Mouse (Mus musculus): ENCODE measurements around the gene Tax1bp3. TPM values are rescaled to one million over a fixed set of nuclear protein-coding genes. Genes with fewer than 3 reads are reported as not detected.
A peak's percentile ranks its signal among the peaks of the same experiment; 100 is the strongest.

Tax1bp3 gene
- total RNA-seq (2021): 10 to 100 TPM in 1 of 2 experiments, 1 to 10 TPM in 1; 9.3 to 10.5 TPM
- long read RNA-seq, experiment 1, partial matches to known transcripts: 1 of 6 reads
- long read RNA-seq, experiment 1, other reads (novel, unspliced or antisense): 1 of 6 reads
- long read RNA-seq, experiment 2, transcript Tax1bp3-201 (4 exons, 1,523 nt): major isoform, 10 of 12 reads
- long read RNA-seq, experiment 2, partial matches to known transcripts: 0 of 12 reads
- long read RNA-seq, experiment 2, other reads (novel, unspliced or antisense): 2 of 12 reads

DNA sequence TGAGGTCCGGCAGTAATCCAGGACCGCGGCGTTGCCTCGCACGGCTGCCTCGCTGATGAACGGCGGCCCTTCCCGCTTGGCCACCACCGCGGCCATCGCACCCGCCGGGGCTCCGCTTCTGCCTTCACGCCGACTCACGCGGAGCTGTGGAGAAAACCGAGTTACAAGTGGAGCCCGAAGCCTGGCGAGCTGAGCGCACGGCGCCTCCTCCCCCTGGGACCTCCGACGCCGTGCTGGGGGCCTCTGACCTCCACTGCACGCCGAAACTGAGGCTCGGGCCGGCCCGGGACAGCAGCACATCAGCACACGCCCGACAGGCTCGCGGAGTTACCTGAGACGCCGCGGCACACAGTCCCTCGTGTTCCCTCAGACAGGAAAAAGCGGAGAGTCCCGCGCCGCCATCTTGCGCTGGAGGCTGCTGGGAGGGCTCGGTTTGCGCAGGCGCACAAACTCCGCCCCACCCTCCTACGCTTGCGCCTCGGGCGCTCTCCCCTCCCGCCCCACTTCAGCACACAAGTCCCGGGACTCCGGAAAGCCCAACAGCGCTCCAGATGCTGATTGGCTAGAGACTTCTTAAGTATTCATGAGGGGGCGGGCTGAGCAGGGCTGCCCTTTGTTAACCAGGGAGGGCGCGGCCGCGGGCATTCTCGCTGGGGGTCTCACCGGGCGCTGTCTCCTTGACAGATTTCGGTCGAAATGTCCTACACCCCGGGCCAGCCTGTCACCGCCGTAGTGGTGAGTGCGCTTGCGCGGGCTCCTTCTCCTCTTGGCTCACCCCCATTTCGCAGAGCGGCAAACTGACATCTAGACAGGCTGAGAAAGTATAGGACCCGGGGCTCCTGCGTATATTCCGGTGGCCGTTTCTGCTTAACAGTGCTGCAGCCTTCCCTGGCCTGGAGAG lies at the start of gene Tax1bp3, which contains the start of gene Emc6:
TSS of gene Tax1bp3 (plus strand) at position 476 of the 901 bp plus-strand sequence.
TSS of gene Emc6 (minus strand) at position 430 of the 901 bp plus-strand sequence.
- peak; percentile 89 to 95 for DNase-seq
- intact Hi-C loops (cut with DNase I): no loop called here

DNA sequence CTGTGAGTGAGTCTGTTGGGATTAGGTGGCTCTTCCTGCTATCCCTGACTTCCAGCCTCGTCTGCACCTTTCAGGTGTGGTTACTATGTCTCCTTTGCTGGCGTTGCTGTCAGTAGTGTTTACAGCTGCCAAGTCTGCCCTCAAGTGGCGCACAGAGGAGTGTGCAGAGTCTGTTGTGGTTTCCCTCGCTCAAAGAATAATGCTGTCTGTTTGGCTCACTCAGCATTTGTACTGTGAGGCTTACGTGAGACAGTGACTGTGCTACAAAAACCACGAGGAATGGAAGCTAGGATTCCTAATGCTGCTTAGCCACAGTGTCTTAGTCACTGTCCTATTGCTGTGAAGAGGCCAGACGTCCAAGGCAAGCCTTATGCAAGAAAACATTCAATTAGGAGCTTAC lies 45.9 kb upstream of the Tax1bp3 start:
- no peak for DNase-seq
- intact Hi-C loops (cut with DNase I): no loop called here

DNA sequence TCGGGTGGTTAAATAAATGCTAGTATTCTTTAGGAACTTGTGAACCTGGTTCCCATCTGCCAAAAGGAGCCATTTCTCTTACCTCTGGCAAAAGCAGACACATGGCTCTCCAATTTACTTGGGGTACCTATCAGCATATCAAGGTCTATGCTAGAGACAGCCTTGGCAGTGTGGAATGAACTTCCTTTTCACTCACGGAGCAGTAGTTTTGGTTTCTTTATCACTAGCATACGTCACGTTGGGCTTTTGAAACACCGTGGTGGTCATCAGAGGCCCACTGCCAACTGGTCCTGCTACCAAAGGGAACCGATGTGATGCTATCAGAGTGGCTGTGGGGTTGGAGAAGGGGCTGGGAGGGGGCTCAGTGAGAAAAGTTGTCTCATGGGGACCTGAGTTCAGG lies 43.9 kb upstream of the Tax1bp3 start:
- no peak for DNase-seq
- intact Hi-C loops (cut with DNase I): no loop called here

DNA sequence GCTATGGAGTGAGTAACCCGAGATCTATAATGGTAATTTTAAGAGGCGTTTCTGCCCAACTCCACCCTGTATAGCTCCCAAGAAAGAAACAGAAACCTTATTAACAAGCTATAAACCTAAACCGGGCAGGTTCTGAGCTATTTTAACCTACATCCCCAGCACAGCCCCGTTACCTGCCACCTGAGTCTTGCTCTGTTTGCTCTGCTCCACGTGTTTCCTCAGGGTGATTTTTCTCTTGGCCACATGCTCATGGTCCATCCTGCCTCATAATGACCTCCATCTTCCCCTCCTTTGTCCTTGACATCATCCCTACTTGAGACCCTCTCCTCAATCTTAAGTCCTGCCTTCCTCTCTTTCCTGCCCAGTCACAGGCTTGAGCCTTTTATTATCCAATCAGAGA lies 42.7 kb upstream of the Tax1bp3 start:
- DNase-seq: no peak
- intact Hi-C loops (cut with DNase I): no loop called here

DNA sequence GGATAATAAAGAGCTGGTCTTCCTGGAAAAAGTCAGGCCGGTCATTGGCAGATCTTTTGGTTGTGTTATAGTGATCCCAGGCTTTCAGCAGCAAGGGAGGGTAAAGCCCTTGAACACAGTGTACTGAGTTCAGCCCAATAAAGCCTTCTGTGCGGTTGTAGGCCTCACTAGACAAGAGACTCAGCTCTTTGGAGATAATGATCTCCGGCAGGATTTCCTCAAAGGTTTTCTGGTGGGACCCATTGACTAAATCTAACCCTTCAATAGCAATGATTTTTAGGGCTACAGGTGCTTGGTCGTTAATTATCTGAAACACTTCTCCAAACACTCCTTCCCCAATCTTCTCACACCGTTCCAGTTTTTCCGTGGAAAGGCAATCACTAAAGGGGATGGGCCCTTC lies 40.3 kb upstream of the Tax1bp3 start:
- no peak for DNase-seq
- intact Hi-C loops (cut with DNase I): no loop called here

DNA sequence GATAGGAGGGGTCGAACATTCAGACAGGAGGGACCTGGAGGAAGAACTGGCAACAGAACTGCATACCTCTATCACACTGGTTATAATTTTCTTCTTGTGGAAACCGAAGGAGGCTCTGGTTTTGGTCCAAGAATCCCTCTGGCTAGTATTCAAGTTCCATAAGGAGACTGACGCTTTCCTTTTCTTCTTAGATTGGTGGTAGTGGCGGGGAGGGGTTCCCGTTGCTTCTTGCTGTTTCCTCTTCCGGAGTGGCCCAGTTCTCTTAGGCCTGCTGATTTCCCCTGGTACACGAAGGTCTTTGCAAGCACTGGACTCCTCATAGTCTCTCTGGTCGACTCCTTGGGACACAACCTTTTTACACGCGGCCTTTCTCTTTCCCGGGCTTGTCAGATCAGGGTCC lies 39.8 kb upstream of the Tax1bp3 start:
- DNase-seq: no peak
- intact Hi-C loops (cut with DNase I): no loop called here

DNA sequence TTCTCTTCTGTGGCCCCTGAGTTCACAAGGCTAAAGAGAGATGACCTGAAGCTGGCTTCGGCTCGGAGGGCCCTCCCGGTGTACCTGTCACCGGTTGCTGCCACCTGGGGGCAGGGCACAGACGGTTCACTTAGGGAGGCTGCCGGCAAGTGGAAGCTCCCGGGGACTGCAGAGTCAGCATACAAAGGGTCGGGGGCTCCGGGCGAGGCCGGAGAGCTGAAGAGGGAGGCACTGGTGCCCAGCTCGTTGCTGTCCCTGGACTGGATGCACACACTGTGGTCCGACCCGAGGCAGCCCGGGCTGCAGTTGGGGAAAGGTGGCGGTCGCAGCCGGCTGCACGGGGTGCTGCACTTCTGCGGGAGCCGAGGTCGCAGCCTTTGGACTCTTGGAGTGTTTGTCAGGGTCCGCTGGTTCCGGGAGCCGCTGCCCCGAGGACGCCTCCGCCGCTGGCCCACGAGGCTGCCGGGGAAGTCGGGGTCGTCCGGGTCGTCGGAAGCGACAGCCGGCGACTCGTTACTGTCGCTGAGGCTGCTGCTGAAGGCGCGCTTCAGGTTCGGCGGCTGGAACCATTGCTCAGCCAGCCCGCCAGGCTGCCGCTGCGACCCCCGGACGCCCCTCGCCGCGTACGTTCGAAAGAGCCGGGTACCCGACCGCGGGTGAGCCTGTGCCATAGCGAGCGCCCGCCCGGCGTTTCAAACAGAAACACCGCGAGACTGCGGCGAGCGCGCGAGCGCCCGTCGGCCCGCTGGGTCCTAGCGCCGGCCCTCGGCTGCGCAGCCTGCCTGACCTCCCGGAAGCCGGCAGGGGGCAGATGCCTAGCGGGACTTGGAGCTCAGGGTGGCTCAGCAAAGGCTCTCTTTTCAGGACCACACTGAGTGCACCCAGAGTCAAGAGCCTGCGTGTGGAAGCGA lies 39.0 kb upstream of the Tax1bp3 start, which contains the start of gene Haspin:
TSS of gene Haspin (minus strand) at position 704 of the 911 bp plus-strand sequence.
- intact Hi-C loops (cut with DNase I): loop anchor here (2.0 kb wide), 2 partner anchors 23 to 31 kb away; partner anchors contain the start of gene P2rx5
- peak; percentile 85 to 86 for DNase-seq

DNA sequence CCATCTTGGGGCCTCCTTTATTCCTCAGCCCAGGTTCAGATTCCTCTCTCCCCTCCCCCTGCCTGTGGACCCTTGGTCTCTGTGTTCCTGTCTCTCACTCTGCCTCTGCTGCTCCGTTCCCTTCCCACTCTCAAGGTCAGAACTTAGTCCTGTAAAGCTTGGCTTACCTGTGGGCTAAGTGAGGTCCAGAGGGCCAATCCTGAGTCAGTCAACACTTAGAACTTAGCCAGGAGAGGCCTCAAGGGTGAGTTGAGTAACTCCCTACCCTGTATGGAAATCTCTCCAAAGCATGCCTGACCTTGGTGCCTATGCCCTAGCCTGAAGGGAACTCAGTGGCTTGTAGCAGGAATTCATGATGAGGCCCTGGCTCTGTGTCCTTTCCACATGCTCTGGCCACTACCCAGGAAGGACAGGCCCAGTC lies 32.6 kb upstream of the Tax1bp3 start:
- intact Hi-C loops (cut with DNase I): no loop called here
- no peak for DNase-seq

DNA sequence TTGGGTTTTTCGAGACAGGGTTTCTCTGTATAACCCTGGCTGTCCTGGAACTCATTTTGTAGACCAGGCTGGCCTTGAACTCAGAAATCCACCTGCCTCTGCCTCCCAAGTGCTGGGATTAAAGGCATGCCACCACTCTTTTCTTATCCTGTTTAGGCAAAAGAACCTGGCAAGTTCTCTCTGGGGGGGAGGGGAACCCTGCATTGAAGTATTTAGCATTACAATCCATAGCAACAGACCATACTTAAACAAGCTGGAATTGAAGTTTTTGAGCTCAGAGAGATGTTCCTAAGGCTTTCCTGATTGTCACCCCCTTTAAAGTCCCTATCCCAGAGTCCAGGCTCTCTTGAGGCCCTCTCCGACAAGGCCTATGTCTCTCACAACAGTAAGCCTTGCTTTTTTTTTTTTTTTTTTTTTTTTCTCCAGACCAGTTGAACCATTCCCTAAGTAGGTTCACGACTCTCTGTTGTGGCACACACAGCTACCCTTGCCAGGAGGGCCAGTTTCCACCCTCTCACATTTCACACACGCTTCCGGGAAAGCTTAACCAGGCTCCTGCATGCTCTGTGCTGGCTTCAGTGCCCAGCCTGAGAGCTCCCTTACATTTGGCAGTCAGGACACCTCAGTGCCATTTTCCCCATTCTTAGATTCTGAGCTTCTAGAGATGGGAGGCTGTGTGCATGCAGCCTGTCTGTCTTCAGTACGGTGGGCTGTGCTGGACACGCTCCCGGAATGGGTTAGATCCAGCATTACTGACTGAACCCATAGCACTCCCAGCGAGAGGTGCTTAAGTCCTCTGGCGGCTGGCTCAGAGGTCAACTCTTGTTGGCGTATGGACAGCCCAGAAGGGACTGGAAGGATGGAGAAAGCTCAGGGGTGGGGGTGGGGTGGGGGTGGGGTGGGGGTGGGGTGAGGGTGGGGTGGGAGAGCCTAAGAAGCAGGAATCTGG lies 30.6 kb upstream of the Tax1bp3 start:
- no peak for DNase-seq
- intact Hi-C loops (cut with DNase I): no loop called here

DNA sequence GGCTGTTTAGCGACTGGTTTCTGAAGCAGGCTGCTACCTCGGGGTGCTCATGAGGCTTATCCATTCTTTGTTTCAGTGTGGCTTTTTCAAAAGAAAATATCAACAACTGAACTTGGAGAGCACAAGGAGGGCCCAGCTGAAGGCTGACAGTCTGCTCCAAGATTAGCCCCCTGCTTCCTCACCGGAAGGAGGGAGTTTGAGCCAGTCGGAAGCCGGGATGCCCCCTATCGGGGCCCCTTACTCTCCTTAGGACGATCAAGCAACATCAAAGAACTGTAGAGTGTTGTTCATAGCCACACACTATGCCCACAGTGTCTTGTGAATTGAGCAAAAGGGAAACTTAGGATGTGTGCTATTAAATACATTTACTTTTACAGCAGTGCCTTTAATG lies 29.9 kb upstream of the Tax1bp3 start:
- no peak for DNase-seq
- intact Hi-C loops (cut with DNase I): no loop called here

DNA sequence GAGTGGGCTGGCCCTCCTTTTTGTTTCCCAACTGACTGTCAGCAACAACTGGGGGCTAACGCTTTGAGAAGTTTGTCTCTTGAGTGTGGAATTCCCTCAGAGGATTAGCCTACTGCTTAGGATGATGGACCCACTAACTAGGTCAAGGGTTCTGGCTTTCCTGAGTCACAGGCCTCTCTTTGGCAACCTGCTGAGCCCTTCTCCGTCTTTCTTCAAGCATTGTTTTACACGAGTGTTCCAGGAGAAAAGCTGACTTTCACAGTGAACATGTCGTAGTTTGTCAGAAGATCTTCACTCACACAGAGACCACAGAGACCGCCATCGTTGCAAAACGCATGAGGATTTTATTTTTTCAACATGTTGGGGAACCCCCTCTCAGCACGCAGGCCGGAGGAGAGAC lies 28.7 kb upstream of the Tax1bp3 start:
- intact Hi-C loops (cut with DNase I): no loop called here
- DNase-seq: no peak

DNA sequence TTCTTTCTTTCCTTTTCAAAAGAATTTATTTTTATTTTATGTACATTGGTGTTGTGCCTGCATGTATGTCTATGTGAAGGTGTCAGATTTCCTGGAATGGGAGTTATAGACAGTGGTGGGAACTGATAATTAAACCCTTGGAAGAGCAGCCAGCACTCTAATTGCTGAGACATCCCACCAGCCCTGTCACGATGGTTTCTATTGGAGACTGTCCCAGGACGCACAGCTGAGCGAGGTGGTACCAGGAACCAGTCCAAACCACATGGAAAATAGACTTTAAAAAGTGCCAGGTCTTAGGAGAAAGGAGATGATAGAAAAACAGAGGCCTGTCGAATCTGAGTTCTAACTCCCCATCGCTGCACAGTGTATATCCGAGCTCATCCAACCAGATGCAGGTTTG lies 21.8 kb upstream of the Tax1bp3 start:
- intact Hi-C loops (cut with DNase I): no loop called here
- no peak for DNase-seq

DNA sequence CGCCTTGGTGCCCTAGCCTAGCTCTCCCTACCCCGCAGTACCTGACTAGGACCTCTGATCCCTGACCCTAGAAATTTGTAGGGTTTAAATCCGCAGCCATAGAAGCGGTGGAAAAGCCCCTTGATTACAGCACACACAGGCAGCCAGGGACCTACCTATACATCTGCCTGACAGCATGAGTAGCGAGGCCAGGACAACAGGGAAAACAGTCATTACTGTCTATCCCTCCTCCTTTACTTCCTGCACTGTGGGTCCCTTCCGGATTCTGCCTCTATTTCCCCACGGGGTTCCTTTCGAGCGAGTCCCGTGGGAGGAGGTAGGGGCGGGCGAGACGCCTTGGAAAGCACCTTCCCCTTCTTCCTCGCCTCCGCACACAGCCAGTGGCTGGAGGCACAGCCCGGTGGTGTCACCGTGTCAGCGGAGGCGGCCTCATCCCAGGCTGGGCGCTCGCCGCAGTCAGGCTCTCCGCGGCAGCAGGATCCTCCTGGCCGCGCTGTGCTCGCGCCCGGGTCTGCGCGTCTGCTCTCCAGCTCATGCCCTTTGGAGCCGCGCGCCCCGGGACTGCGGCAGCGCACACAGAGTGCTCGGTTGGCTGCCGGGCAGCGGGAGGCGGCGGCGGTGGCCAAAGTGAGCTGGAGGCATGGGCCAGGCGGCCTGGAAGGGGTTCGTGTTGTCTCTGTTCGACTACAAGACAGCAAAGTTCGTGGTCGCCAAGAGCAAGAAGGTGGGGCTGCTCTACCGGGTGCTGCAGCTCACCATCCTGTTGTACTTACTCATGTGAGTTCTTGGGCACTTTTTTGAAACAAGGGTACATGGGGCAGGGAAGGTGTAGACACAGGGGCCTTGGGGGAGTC lies 16.7 kb upstream of the Tax1bp3 start, which contains the start of gene P2rx5:
TSS of gene P2rx5 (plus strand) at position 465 of the 854 bp plus-strand sequence.
- DNase-seq: peak; percentile 36 to 49
- intact Hi-C loops (cut with DNase I): loop anchor here (2.0 kb wide), 1 partner anchor 21 kb away; the partner anchor contains the start of gene Haspin

DNA sequence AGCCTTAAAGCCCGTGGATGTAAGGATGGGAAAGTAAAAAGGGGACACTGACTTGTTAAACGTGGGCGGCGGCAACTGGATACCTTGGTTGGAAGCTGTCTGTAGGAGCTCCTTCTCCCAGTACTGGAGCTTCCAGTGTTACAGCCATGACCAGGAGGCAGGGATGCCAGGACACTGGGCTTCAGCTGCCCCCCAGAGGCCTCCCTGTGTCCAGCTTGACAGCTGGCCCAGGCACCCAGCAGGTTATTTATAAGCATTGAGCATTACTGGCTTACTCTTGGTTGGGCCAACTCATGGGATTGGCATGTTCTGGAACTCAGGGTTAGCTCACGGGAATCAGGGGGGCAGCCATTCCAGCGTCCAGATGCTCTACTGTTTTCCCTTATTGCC lies 16.1 kb upstream of the Tax1bp3 start:
- intact Hi-C loops (cut with DNase I): loop anchor here (2.0 kb wide), 1 partner anchor 22 kb away; the partner anchor contains the start of gene Haspin
- peak; percentile 50 to 53 for DNase-seq

DNA sequence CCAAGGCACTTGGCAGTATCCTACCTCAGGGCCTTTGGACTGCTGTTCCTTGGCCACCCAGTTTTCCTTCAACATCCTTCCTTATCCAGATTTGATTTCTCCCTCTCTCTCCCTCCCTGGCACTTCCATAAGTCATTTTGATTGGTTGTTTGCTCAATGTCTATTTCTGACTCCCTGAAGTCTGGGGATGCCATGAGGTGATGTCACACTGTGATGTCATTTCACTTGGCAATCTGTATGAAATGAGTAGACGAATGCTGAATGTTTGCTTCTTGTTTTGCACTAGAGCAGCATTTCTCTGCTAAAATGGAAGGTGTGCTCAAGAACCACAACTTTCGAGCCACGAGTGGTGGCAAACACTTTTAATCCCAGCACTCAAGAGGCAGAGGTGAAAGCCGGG lies 15.3 kb upstream of the Tax1bp3 start:
- DNase-seq: no peak
- intact Hi-C loops (cut with DNase I): loop anchor here (2.0 kb wide), 1 partner anchor 23 kb away; the partner anchor contains the start of gene Haspin

DNA sequence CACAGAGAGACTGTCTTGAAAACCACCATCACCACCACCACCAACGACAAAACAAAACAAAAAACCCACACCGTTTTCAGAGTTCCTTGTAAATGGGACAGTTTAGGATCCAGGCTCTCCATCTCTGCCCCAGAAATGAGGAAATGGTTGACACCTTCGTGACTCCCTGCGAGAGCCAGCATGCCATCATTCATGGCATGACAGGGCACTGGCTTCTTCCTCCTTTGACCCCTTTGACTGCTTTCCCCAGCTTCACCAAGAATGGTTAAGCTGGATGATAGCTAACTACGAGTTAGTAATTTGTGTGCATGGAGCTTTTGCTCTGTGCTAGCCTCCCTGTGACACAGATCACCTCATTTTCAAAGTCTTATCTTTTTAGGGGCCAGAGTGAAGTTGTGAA lies 14.6 kb upstream of the Tax1bp3 start:
- DNase-seq: no peak
- intact Hi-C loops (cut with DNase I): no loop called here

DNA sequence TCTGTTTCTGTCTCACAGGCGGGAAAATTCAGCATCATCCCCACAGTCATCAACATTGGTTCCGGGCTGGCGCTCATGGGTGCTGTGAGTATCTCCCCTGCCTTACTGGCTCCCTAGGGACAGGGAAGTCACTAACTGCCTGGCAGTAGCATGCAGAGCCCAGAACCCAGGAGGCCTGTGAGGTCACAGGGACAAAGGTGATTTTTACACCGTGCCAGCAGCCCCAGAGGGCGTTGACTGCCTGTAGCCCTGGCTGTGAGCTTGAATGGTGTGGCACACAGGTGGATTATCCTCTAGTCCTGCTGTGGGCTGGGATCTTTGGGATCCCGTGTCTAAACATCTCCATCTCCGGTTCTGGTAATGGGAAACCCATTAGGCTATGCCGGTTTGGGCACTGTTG lies 8.8 kb upstream of the Tax1bp3 start:
- intact Hi-C loops (cut with DNase I): loop anchor here (2.0 kb wide), 1 partner anchor 29 kb away; the partner anchor contains the start of gene Haspin
- DNase-seq: no peak

DNA sequence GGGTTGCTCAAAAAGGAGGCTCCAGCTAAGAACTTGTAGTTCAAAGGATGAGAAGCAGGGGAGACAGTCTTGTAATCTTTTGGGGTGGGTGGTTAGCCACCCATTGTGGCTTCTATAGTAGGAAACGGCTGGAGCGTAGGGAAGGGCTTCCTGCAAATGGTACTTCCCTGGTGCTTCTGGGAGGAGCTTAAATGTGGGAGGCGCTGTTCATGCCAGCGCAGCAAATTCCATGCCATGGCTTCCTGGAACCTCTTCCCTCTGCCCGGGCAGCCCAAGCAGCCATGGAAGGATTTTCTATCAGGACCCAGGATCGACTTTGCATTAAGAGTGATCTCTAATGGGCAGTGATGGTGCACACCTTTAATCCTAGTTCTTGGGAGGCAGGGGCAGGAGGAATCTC lies 8.3 kb upstream of the Tax1bp3 start:
- intact Hi-C loops (cut with DNase I): loop anchor here (2.0 kb wide), 1 partner anchor 30 kb away; the partner anchor contains the start of gene Haspin
- DNase-seq: no peak
